Mouse (Mus musculus): ENCODE measurements around the gene Tle3. TPM values are rescaled to one million over a fixed set of nuclear protein-coding genes. Genes with fewer than 3 reads are reported as not detected.
A peak's percentile ranks its signal among the peaks of the same experiment; 100 is the strongest.

Tle3 gene
- polyA plus RNA-seq, 1 experiment from 2014 or later: 36.6 TPM

- Histone ChIP-seq H3K9me3 (replicated peaks) (no peaks in the 10 kb centered on the region), H3K27ac (peak overlapping the region; percentile 86), H3K27me3 (peaks cover 16% of the 10 kb centered on the region), H3K36me3 (ENCODE audit: poor library complexity, severe bottlenecking) (peaks cover 7% of the 10 kb centered on the region; the same call in 1 of the 2 replicates), H3K9ac (peak overlapping the region; percentile 66), H3K4me3 (peak overlapping the region; percentile 93), H3K4me2 (peak overlapping the region; percentile 81), H3K4me1 (peaks cover 55% of the 10 kb centered on the region)
- peak; percentile 19 for ATAC-seq
- under 1% methylated on average over 66 of the region's 66 CpGs for WGBS
Observed at GRCm38 (mm10) chr9:61370889-61371754, 1.0 kb upstream of the Tle3 start.

GRCm38 (mm10) chr9:61372510-61372975, 377 bp downstream of the Tle3 start:
- Histone ChIP-seq H3K27me3 (peaks cover 3% of the 10 kb centered on the region), H3K9me3 (replicated peaks) (no peaks in the 10 kb centered on the region), H3K36me3 (ENCODE audit: poor library complexity, severe bottlenecking) (peaks cover 14% of the 10 kb centered on the region; the same call in 1 of the 2 replicates), H3K4me3 (peak overlapping the region; percentile 93), H3K9ac (peak overlapping the region; percentile 100), H3K4me1 (peaks cover 69% of the 10 kb centered on the region), H3K4me2 (peak overlapping the region; percentile 81), H3K27ac (peak overlapping the region; percentile 94)
- under 1% methylated on average over 42 of the region's 42 CpGs for WGBS
- peak; percentile 7 for ATAC-seq

- under 1% methylated on average over 63 of the region's 66 CpGs for WGBS
- H3K4me1 ChIP-seq: peaks cover 69% of the 10 kb centered on the region
- peak overlapping the region; percentile 81 for H3K4me2 ChIP-seq
- H3K36me3 ChIP-seq (ENCODE audit: poor library complexity, severe bottlenecking): peaks cover 14% of the 10 kb centered on the region; the same call in 1 of the 2 replicates
- H3K27me3 ChIP-seq: no peaks in the 10 kb centered on the region
- no peak for ATAC-seq
- H3K9me3 ChIP-seq (replicated peaks): no peaks in the 10 kb centered on the region
- H3K27ac ChIP-seq: peak overlapping the region; percentile 94
- peak overlapping the region; percentile 100 for H3K9ac ChIP-seq
- H3K4me3 ChIP-seq: peak overlapping the region; percentile 93
Observed at GRCm38 (mm10) chr9:61372976-61373633, 939 bp downstream of the Tle3 start.

GRCm38 (mm10) chr9:61373634-61373941, 1.4 kb downstream of the Tle3 start:
- Histone ChIP-seq H3K4me2 (peak overlapping the region; percentile 81), H3K4me3 (peak overlapping the region; percentile 93), H3K27ac (peak overlapping the region; percentile 94), H3K9me3 (replicated peaks) (no peaks in the 10 kb centered on the region), H3K36me3 (ENCODE audit: poor library complexity, severe bottlenecking) (peaks cover 18% of the 10 kb centered on the region), H3K4me1 (peaks cover 70% of the 10 kb centered on the region), H3K9ac (peak overlapping the region; percentile 100), H3K27me3 (no peaks in the 10 kb centered on the region)
- no peak for ATAC-seq
- 1% methylated on average over 23 of the region's 23 CpGs for WGBS

GRCm38 (mm10) chr9:61373942-61374900, 2.1 kb downstream of the Tle3 start:
- Histone ChIP-seq H3K9me3 (replicated peaks) (no peaks in the 10 kb centered on the region), H3K27ac (peak overlapping the region; percentile 94), H3K4me1 (peaks cover 71% of the 10 kb centered on the region), H3K4me2 (peak overlapping the region; percentile 81), H3K9ac (peak overlapping the region; percentile 100), H3K36me3 (ENCODE audit: poor library complexity, severe bottlenecking) (peaks cover 24% of the 10 kb centered on the region), H3K27me3 (no peaks in the 10 kb centered on the region), H3K4me3 (peak overlapping the region; percentile 93)
- ATAC-seq: no peak
- WGBS: under 1% methylated on average over 51 of the region's 51 CpGs

- Histone ChIP-seq H3K9ac (peak overlapping the region; percentile 100), H3K27me3 (no peaks in the 10 kb centered on the region), H3K9me3 (replicated peaks) (no peaks in the 10 kb centered on the region), H3K4me1 (peaks cover 71% of the 10 kb centered on the region), H3K4me3 (peak overlapping the region; percentile 93), H3K27ac (peak overlapping the region; percentile 94; the same call in 1 of the 2 replicates), H3K36me3 (ENCODE audit: poor library complexity, severe bottlenecking) (peaks cover 27% of the 10 kb centered on the region), H3K4me2 (peak overlapping the region; percentile 81)
- WGBS: 8% methylated on average over 5 of the region's 5 CpGs
- no peak for ATAC-seq
Observed at GRCm38 (mm10) chr9:61375002-61375401, 2.8 kb downstream of the Tle3 start.

GRCm38 (mm10) chr9:61375802-61376561, 3.8 kb downstream of the Tle3 start:
- H3K27me3 ChIP-seq: no peaks in the 10 kb centered on the region
- H3K27ac ChIP-seq: peak overlapping the region; percentile 25; the same call in 1 of the 2 replicates
- H3K9me3 ChIP-seq (replicated peaks): no peaks in the 10 kb centered on the region
- H3K9ac ChIP-seq: peak overlapping the region; percentile 61
- 28% methylated on average over 11 of the region's 11 CpGs for WGBS
- H3K4me3 ChIP-seq: peak overlapping the region; percentile 93
- ATAC-seq: no peak
- H3K4me1 ChIP-seq: peaks cover 78% of the 10 kb centered on the region
- H3K36me3 ChIP-seq (ENCODE audit: poor library complexity, severe bottlenecking): peaks cover 27% of the 10 kb centered on the region
- peak overlapping the region; percentile 81 for H3K4me2 ChIP-seq

- Histone ChIP-seq H3K36me3 (ENCODE audit: poor library complexity, severe bottlenecking) (peaks cover 29% of the 10 kb centered on the region), H3K9ac (peak overlapping the region; percentile 61), H3K27me3 (no peaks in the 10 kb centered on the region), H3K27ac (no peak overlapping the region), H3K4me2 (peak overlapping the region; percentile 81), H3K9me3 (replicated peaks) (no peaks in the 10 kb centered on the region), H3K4me3 (peak overlapping the region; percentile 93), H3K4me1 (peaks cover 78% of the 10 kb centered on the region)
- WGBS: 45% methylated on average over 3 of the region's 3 CpGs
- no peak for ATAC-seq
Observed at GRCm38 (mm10) chr9:61376650-61377049, 4.5 kb downstream of the Tle3 start.

GRCm38 (mm10) chr9:61377706-61378479, 5.7 kb downstream of the Tle3 start:
- no peak for ATAC-seq
- H3K4me1 ChIP-seq: peaks cover 88% of the 10 kb centered on the region
- H3K27ac ChIP-seq: peak overlapping the region; percentile 82
- peaks cover 41% of the 10 kb centered on the region for H3K36me3 ChIP-seq (ENCODE audit: poor library complexity, severe bottlenecking)
- H3K4me3 ChIP-seq: peak overlapping the region; percentile 93
- H3K4me2 ChIP-seq: peak overlapping the region; percentile 81
- 7% methylated on average over 9 of the region's 9 CpGs for WGBS
- H3K27me3 ChIP-seq: no peaks in the 10 kb centered on the region; the same call in 1 of the 2 replicates
- peak overlapping the region; percentile 61 for H3K9ac ChIP-seq
- H3K9me3 ChIP-seq (replicated peaks): no peaks in the 10 kb centered on the region

GRCm38 (mm10) chr9:61378516-61378915, 6.3 kb downstream of the Tle3 start:
- Histone ChIP-seq H3K4me3 (peak overlapping the region; percentile 14), H3K27ac (peak overlapping the region; percentile 70), H3K4me2 (peak overlapping the region; percentile 81), H3K9me3 (replicated peaks) (no peaks in the 10 kb centered on the region), H3K4me1 (peaks cover 94% of the 10 kb centered on the region), H3K27me3 (no peaks in the 10 kb centered on the region; the same call in 1 of the 2 replicates), H3K9ac (peak overlapping the region; percentile 52), H3K36me3 (ENCODE audit: poor library complexity, severe bottlenecking) (peaks cover 44% of the 10 kb centered on the region)
- no peak for ATAC-seq
- 20% methylated on average over 8 of the region's 8 CpGs for WGBS
